Mouse (Mus musculus): ENCODE measurements around the gene Fam181a.

Gene Fam181a

DNA sequence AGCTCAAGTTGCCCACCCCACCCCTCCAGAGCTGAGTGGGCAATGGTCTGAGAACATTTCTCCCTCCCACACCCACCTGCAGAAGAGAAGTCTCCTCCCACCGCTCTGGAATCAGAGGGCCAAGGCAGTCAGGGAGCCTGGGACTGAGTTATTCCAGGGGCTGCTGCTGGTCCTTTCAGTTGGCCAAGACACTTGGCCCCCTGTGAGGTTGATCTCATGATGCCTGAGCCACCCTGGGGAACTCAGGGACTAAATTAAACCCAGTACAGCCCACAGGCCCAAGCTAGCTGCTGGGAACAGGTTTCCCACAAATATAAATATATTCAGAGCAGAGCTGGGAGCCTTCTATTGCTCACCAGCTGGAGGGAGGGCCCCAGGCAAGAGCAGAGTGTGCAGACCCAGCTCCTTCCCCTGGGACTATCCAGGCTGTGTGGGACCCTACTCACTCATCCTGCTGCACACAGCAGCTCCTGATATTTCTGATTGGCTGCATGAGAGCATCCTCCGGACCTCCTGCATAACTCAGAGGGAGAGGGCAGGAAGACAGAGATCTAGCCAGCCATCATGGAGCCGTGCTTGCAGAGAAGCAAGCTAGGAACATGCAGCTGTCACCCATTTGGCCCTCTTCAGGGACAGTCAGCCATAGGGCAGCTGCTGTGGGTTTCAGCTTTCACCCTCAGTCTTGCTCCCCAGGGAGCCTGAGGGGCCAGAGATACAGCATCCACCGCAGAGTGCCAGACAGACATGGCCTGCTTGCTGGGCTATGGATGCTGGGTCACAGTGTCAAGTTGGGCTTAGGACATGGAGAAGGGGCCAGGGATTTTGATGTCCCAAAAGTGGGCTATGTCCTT lies 48.4 kb downstream of the Fam181a start:
- DNase-seq, result no peak

DNA sequence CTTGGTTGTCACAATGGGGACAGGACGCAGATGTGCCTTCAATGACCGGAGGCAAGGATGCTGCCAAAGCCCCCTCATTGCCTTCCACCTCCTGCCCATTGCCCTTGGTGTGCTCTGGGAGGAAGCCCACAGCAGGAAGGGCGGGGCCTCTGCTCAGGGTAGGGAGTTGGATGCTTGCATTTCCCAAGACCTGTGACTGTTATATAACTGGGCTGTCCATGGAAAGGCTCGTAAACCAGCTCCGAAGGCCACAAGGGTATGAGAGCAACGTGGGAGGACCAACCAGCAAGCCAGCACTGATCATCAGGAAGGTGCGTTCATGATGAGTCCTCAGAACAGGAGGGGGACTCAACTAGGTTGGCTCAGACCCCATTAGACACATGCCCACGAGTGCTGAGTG lies 50.0 kb downstream of the Fam181a start:
- no peak for DNase-seq

DNA sequence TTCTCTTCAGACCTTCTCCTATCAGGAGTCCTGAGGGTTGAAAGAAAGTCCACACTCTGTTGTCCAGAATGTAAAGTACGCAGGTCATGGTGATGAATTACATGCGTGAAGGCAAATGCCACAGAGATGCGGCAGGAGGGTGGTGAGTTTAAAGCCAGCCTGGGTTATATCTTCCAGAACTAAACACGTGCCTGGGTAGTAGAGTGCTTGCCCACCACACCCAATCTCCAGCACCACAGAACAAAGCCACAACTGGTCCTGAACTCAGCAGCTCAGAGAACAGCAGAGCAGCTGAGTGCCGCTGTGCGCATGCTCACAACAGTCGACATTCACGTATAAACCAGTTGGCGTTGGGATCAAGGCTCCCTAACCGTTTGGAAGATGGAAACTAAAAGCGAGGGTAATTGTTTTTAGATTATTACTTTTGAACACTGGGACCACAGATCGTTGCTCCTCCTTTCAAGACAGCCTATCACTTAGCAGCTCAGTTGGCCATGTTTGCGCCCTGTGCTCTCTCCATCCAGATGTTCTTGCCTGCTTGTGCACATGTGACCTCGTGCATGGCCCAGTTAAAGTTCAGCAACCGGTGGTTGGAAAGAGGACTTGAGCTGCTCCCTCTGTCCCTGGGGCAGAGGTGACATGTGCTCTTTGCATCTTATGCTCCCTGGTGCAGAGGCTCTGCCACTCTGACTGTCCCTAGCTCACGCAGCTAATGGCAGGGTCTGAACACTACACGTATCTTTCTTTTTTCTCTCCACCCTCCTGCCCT lies 50.9 kb downstream of the Fam181a start:
- DNase-seq, result no peak

DNA sequence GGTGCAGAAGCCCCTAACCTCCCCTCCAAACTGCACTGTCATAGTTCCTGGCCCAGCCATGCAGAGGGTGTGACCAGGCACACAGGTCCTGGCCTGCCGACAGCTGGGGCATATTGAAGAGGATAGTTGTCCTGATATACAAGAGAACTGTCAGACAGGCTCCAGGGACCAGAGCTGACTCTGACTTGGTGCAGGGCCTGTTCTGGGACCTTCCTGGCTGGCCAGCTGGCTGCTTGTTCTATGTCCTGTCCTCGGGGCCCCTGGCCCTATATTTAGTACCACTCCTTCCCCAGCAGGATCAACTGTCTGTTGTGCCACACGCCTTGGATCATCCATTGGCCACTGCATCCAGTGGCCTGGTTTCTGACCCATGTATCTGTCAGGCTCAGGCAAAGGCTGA lies 51.6 kb downstream of the Fam181a start:
- DNase-seq, result no peak
